Mouse (Mus musculus): ENCODE data around the gene Fbxo42.

Gene Fbxo42

GRCm38 (mm10) chr4:141222752-141223151 lies 75.0 kb downstream of the Fbxo42 start:
- DNase-seq, result no peak

- no peak for DNase-seq
Observed at GRCm38 (mm10) chr4:141228687-141229086, 81.0 kb downstream of the Fbxo42 start.

DNA sequence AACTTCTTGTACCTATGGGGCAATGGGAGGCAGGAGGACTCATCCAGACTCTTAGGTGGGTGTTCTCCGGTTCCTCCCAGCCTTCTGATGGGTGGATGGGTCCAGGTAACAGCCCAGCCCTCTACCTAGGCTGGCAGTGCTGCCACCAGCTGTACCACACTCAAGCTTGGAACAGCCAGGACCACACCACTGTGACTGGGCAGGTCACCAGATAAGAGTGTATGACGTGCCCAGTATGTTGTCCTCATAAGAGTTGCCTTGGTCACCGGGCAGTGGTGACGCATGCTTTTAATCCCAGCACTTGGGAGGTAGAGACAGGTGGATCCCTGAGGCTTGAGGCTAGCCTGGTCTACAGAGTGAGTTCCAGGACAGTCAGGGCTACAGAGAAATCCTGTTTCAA lies 85.5 kb downstream of the Fbxo42 start:
- DNase-seq, result no peak

DNA sequence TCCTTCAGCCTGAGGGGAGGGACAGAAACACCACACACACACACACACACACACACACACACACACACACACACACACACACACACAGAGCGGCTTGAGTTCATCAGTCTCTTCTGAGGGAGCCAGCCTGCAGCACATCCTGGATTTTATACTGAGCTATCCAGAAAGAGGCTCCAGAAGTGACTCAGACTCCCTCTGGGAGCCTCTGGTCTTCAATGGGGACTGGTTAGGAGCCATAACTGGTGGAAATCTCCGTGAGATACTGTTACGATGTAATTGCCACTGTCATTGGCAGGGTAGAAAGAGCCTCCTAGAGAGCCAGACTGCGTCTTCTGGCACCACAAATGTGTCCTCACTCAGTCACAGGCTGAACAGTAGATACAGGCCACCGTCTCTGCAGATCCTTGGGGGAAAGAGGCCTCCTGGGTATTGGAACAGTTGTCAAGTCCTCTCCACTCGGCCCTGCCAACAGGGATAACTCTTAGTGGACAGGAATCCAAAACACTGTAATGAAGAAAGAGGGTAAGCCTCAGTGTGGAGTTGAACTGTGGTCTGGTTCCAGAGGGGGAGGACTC lies 87.9 kb downstream of the Fbxo42 start:
- no peak for DNase-seq

DNA sequence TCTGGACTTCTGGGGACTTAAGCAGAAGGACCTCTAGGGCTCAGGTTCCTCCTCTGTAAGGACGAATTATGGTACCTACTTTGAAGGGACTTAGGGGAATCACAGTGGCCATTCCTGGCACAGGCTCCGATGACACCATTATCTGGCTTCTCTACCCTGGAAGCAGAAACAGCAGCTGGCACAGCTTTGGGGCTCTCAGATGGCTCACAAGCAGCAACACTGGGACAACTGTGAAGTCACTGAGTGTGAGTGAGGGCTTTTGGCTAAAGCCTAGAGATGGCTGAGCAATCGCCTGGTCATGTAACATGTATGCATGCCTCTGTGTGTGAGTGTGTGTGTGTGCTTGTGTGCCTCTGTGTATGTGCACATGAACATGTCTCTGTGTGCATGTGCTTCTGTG lies 89.1 kb downstream of the Fbxo42 start:
- no peak for DNase-seq

- no peak for DNase-seq
Observed at GRCm38 (mm10) chr4:141238492-141239387, 91.0 kb downstream of the Fbxo42 start.

DNA sequence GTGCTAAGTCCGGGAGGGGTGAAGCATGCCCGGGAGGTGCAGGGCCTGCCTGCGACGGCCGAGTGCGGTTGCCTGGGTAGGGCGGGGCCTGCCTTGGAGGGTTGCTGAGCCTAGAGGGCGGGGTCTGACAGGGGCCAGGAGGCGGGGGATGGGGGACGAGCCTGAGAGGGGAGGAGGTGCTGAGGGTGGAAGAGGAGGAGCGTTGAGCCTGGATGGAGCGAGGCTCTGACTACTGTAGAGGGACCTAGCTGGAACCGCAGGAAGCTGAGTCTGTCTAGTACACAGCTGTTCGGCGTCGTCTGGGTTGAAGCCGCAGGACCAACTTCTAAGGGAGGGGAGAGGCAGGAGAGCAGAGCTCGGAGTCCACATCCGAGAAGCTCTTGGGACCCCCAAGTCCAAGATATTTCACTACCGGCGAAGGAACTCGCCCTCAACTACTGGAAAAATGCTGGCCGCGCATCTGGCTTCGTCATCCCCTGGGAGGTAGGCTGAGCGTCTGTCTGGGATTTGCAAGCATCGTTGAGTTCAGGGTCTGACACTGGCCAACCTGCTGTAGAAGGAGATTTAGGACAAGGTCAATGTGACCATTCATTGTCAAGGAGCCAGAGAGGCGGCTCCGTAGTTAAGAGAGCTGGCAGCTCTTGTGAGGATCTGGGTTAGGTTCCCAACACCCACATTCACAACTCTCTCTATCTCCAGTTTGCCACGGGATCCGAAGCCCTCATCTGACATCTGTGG lies 91.8 kb downstream of the Fbxo42 start, which contains the start of gene Arhgef19:
TSS of gene Arhgef19 (plus strand) at position 112 of the 738 bp plus-strand sequence.
- DNase-seq, result peak; percentile 94

DNA sequence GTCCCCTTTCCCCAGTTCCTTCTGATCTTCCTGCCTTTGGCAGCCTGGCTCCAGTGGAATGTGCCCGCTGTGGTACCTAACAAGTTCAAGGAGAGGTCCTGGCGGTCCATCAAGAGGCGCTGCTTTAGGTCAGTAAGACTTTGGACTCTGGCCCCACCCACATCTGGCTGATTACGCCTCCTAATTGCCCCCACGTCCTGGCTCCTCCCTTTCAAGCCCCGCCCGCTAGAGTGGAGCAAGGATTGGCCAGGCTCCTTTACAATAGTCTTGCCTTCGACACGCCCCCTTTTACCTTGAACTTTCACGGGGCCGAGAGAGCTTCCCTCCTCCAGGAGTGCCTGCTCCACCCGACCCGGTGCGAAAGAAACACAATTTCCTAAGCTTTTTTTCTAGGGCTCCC lies 92.9 kb downstream of the Fbxo42 start:
- peak; percentile 80 for DNase-seq

DNA sequence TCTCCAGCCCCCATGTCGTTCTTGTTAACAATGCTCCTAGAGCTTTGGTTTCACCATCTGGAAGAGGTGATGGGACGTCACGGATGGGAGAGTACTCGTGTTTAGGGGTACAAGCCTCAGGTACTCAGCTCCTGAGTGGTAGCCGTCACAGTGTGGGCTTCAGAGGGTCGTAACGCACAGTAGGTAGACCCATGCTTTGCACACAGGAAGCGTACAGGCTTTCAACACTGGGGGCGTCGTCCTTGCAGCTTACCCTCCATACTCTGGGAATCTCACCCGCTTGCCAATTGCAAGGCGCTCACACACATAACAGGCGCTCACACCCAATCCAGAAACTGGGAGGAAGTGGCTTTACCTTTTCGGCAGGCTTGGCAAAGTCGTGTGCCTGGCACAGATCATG lies 94.1 kb downstream of the Fbxo42 start:
- no peak for DNase-seq

DNA sequence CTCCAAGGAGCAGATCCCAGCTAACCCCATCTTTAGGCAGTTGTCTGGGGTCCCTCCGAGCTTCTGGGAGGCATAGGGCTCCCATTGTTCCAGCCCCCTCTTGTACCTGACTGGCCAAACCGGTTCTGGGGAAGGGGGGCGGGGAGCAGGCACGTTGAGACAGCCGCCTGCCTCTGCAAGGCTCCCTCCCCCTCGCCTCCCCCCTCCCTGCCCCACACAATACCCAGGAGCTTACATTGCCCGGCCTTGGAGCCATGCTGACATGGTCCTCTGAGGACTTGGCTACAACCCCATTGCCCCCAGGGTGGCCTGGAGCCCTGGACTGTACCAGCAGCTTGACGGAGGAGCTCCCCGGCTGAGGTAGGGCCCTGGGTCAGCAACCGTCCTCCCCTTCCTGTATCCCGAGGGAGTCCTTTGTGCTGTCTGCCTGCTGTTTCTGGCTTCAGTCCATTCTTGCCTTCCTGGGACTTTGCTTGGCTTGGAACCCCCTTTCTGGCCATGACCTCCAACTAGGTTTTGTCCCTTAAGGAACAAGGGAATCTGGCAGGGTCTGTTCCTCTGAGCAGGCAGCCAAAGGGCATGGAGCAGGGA lies 95.0 kb downstream of the Fbxo42 start:
- DNase-seq, result peak; percentile 64

- no peak for DNase-seq
Observed at GRCm38 (mm10) chr4:141243636-141244035, 95.9 kb downstream of the Fbxo42 start.

GRCm38 (mm10) chr4:141244401-141244800 lies 96.7 kb downstream of the Fbxo42 start:
- no peak for DNase-seq

- peak; percentile 75 for DNase-seq
Observed at GRCm38 (mm10) chr4:141244931-141245425, 97.3 kb downstream of the Fbxo42 start.

- DNase-seq, result no peak
Observed at GRCm38 (mm10) chr4:141246089-141246997, 98.6 kb downstream of the Fbxo42 start.

GRCm38 (mm10) chr4:141246998-141247350 lies 99.3 kb downstream of the Fbxo42 start:
- no peak for DNase-seq

- DNase-seq, result peak; percentile 59
Observed at GRCm38 (mm10) chr4:141247776-141248613, 100.3 kb downstream of the Fbxo42 start.

DNA sequence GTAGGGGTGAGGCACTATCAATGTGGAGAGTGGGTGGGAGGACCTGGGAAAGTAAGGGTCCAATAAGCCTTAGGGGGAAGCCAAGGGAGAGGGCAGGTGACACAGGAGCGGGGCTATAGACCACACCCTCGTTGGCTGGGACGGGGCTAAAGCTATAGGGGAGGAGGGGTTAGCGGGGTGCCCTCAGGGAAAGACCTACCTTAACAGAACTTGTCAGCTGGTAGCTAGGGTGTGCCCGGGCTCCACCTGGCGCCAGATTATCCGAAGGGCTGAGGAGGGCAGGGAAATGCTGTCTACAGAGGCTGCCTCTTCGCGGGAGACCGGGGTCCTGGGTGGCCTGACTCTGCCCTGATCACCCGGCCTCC lies 100.9 kb downstream of the Fbxo42 start:
- no peak for DNase-seq

DNA sequence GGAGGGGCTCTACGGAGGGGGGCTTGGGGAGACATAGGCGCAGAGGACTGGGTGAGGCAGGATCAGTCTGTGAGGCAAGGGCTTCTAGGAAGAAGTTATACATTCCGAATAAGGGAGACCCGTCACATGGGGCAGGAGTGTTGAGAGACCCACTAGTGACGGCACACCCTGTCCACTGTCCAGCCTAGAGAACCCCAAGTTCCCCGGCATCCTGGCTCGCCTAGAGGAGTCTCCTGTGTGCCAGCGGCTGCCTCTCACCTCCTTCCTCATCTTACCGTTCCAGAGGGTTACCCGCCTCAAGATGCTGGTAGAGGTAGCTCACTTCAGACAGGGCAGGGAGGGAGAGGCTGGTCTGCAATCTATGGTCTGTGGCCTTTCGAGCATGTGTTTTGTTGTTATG lies 101.7 kb downstream of the Fbxo42 start:
- no peak for DNase-seq

DNA sequence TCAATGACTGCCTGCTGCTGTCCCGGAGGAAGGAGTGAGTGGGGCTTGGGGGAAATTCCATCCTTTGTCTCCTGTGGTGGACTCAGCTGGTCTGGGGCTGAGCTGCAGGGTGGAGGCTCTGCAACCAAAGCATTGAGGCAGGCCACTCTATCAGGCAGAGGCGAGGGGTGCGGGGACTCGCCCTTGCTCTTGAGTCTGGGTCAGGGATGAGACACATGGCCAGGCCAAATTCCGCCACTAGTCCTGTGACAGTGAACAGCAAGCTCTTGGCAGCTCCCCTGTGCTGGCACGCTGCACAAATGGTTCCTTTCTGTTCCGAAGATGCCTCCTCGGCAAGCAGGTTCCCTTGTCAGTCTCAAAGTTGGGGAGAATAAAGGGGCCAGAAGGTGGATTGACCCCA lies 103.4 kb downstream of the Fbxo42 start:
- no peak for DNase-seq

- DNase-seq, result no peak
Observed at GRCm38 (mm10) chr4:141252641-141253040, 104.9 kb downstream of the Fbxo42 start.
